Mouse (Mus musculus): ENCODE data around the gene Siah1b.

GRCm38 (mm10) chrX:164027607-164028289 is 48.5 kb downstream of the Siah1b start, which contains the start of gene Car5b:
- TF ChIP-seq CTCF (IDR thresholded peaks at IDR 0.05; ENCODE audit: low read depth, low read length) (no peak), POLR2A (IDR thresholded peaks at IDR 0.05; ENCODE audit: borderline replicate concordance, low read depth, low read length) (no peak)
